ENCODE assay signal across 8 mouse cellular contexts in the genomic region with DNA sequence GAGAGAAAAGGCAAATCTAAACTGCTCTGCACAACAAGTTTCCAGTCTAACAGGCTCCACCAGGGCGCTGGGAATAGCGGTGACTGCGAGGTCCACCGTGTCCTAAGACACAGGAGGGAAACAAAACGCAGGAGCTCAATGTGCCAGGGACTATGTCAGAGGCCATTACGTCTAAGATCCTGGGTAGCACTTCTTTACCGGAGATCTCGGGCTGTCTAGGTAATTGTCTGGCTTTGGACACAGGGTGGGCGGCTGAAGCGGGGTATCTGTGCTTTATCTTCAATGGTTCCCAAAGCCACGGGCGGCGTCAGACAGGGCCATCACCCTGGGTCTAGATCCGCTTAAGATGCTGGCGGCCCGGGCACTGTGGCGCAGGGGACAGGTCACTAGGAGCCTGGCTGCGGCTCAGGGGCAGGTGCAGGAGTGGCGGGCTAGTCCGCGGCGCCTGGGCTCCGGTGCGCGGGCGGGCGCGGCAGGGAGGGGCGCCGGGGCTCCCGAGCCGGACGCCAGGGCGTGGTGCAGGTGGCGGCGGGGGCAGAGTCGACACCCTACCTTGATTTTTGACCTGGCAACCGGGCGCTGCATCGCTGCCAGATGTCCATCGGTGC. TPM values are rescaled to one million over a fixed set of nuclear protein-coding genes. Genes with fewer than 3 reads are reported as not detected.
DNase-seq lines count a peak whose midpoint lies in the region; ATAC-seq and TF ChIP-seq lines count a peak whose summit lies in the region.

No protein-coding gene starts in this region.

- no peak overlapping the region; the same call in 1 of the 2 replicates for H3K9ac ChIP-seq in embryonic facial prominence, embryonic 11.5 days (replicated peaks; ENCODE audit: low read length)
- H3K9ac ChIP-seq in hindbrain, embryonic 16.5 days (ENCODE audit: low read depth, low read length), result peak overlapping the region; percentile 46
- peak overlapping the region; percentile 32; the same call in 1 of the 2 replicates for H3K9ac ChIP-seq in lung, postnatal 0 days (replicated peaks; ENCODE audit: low read depth)
- peak overlapping the region; percentile 54 for H3K9ac ChIP-seq in stomach, embryonic 16.5 days (ENCODE audit: low read length)

- H3K4me1 ChIP-seq in embryonic facial prominence, embryonic 11.5 days (ENCODE audit: control insufficient read depth, insufficient read depth, low read length), result peaks cover 9% of the 10 kb centered on the region
- H3K4me1 ChIP-seq in hindbrain, embryonic 16.5 days (ENCODE audit: control insufficient read depth, insufficient read depth, low read depth, low read length), result peaks cover 29% of the 10 kb centered on the region
- H3K4me1 ChIP-seq in lung, postnatal 0 days (ENCODE audit: insufficient read depth, low read depth, low read length), result peaks cover 5% of the 10 kb centered on the region; the same call in 1 of the 2 replicates
- peaks cover 11% of the 10 kb centered on the region; the same call in 1 of the 2 replicates for H3K4me1 ChIP-seq in stomach, embryonic 16.5 days (ENCODE audit: control insufficient read depth, insufficient read depth, low read length)

- under 1% methylated on average over 37 of the region's 41 CpGs for WGBS in embryonic facial prominence, embryonic 11.5 days
- WGBS in hindbrain, embryonic 16.5 days, result 1% methylated on average over 29 of the region's 41 CpGs
- 2% methylated on average over 40 of the region's 41 CpGs for WGBS in lung, postnatal 0 days
- 2% methylated on average over 38 of the region's 41 CpGs for WGBS in stomach, embryonic 16.5 days

- no peaks in the 10 kb centered on the region for H3K9me3 ChIP-seq in embryonic facial prominence, embryonic 11.5 days (replicated peaks; ENCODE audit: control insufficient read depth, low read length)
- H3K9me3 ChIP-seq in hindbrain, embryonic 16.5 days (ENCODE audit: control insufficient read depth, low read length), result no peaks in the 10 kb centered on the region
- H3K9me3 ChIP-seq in lung, postnatal 0 days (ENCODE audit: low read length), result no peaks in the 10 kb centered on the region
- H3K9me3 ChIP-seq in stomach, embryonic 16.5 days (replicated peaks; ENCODE audit: control insufficient read depth, low read length), result no peaks in the 10 kb centered on the region

- peak; percentile 24 for DNase-seq in right cerebral cortex, adult 18-20 months
- DNase-seq in right cerebral cortex, postnatal 4 days, result no peak
- DNase-seq in embryonic facial prominence, embryonic 11.5 days (ENCODE audit: low spot score), result peak; percentile 30
- DNase-seq in lung, postnatal 0 days (ENCODE audit: low spot score), result peak; percentile 21

- H3K36me3 ChIP-seq in embryonic facial prominence, embryonic 11.5 days (replicated peaks; ENCODE audit: control insufficient read depth, insufficient read depth, low read depth, low read length), result no peaks in the 10 kb centered on the region
- no peaks in the 10 kb centered on the region for H3K36me3 ChIP-seq in hindbrain, embryonic 16.5 days (ENCODE audit: control insufficient read depth, insufficient read depth, low read length)
- no peaks in the 10 kb centered on the region for H3K36me3 ChIP-seq in lung, postnatal 0 days (ENCODE audit: insufficient read depth, low read length)
- H3K36me3 ChIP-seq in stomach, embryonic 16.5 days (ENCODE audit: control insufficient read depth, insufficient read depth, low read length), result no peaks in the 10 kb centered on the region

- TF ChIP-seq EP300 in lung, postnatal 0 days (IDR thresholded peaks at IDR 0.05), result no peak

- TF ChIP-seq CTCF in lung, postnatal 0 days (IDR thresholded peaks at IDR 0.05), result no peak

- H3K4me3 ChIP-seq in embryonic facial prominence, embryonic 11.5 days (ENCODE audit: low read depth, low read length), result peak overlapping the region; percentile 48
- peak overlapping the region; percentile 52 for H3K4me3 ChIP-seq in hindbrain, embryonic 16.5 days (ENCODE audit: low read length)
- peak overlapping the region; percentile 63 for H3K4me3 ChIP-seq in lung, postnatal 0 days (ENCODE audit: low read depth, low read length)
- H3K4me3 ChIP-seq in stomach, embryonic 16.5 days (replicated peaks; ENCODE audit: low read length), result peak overlapping the region; percentile 57

- no peak for ATAC-seq in embryonic facial prominence, embryonic 11.5 days (replicated peaks; ENCODE audit: insufficient number of reproducible peaks, low FRiP score, low TSS enrichment, low read depth)
- ATAC-seq in hindbrain, embryonic 16.5 days, result no peak
- ATAC-seq in lung, postnatal 0 days, result peak; percentile 61
- peak; percentile 50; the same call in 1 of the 2 replicates for ATAC-seq in stomach, embryonic 16.5 days (ENCODE audit: insufficient read depth, low FRiP score)
- no peak for ATAC-seq in CD4-positive, CD25-positive, alpha-beta regulatory T cell, adult 4 months
- no peak for ATAC-seq in inflammation-experienced regulatory T-cells, adult 6 months

- H3K27me3 ChIP-seq in embryonic facial prominence, embryonic 11.5 days (ENCODE audit: control insufficient read depth, insufficient read depth, low read length), result peaks cover 44% of the 10 kb centered on the region
- peaks cover 51% of the 10 kb centered on the region for H3K27me3 ChIP-seq in hindbrain, embryonic 16.5 days (replicated peaks; ENCODE audit: control insufficient read depth, insufficient read depth, low read length)
- peaks cover 27% of the 10 kb centered on the region for H3K27me3 ChIP-seq in lung, postnatal 0 days (replicated peaks; ENCODE audit: insufficient read depth, low read length)
- H3K27me3 ChIP-seq in stomach, embryonic 16.5 days (ENCODE audit: control insufficient read depth, insufficient read depth, low read length), result peaks cover 28% of the 10 kb centered on the region

- H3K4me2 ChIP-seq in embryonic facial prominence, embryonic 11.5 days (ENCODE audit: low read depth, low read length), result peak overlapping the region; percentile 85
- peak overlapping the region; percentile 95 for H3K4me2 ChIP-seq in hindbrain, embryonic 16.5 days (ENCODE audit: low read length)
- H3K4me2 ChIP-seq in lung, postnatal 0 days (replicated peaks; ENCODE audit: low read depth, low read length), result peak overlapping the region; percentile 96
- peak overlapping the region; percentile 66 for H3K4me2 ChIP-seq in stomach, embryonic 16.5 days (ENCODE audit: low read depth, low read length)

- no peak overlapping the region for H3K27ac ChIP-seq in embryonic facial prominence, embryonic 11.5 days (replicated peaks; ENCODE audit: low read depth, low read length)
- no peak overlapping the region for H3K27ac ChIP-seq in hindbrain, embryonic 16.5 days (ENCODE audit: low read depth, low read length)
- no peak overlapping the region for H3K27ac ChIP-seq in lung, postnatal 0 days (ENCODE audit: low read length)
- peak overlapping the region; percentile 26 for H3K27ac ChIP-seq in stomach, embryonic 16.5 days (ENCODE audit: low read length)

RNA-seq across cellular contexts. Expression of a gene that starts 1.5 kb away (rescaled TPM):
- 0.53 and 0.63 TPM in 2 replicates for polyA plus RNA-seq in embryonic facial prominence, embryonic 11.5 days (2014; fragmentation: Nextera tagmentation; extraction: Ambion mirVana)
- polyA plus RNA-seq in hindbrain, embryonic 16.5 days (2015; fragmentation: Nextera tagmentation; extraction: Ambion mirVana), result 0.10 TPM in 1 of 2 replicates, not detected in the other
- polyA plus RNA-seq in lung, postnatal 0 days (2015; fragmentation: Nextera tagmentation; extraction: Ambion mirVana), result 3.9 and 4.0 TPM in 2 replicates
- polyA plus RNA-seq in stomach, embryonic 16.5 days (2015; fragmentation: Nextera tagmentation; extraction: Ambion mirVana), result 3.2 and 3.5 TPM in 2 replicates
- not detected for polyA plus RNA-seq in CD4-positive, CD25-positive, alpha-beta regulatory T cell, adult 4 months (2017; shearing (Covaris generic))
- polyA plus RNA-seq in inflammation-experienced regulatory T-cells, adult 6 months (2017; shearing (Covaris generic)), result not detected

RNA-seq across cellular contexts. Expression of a gene that starts 38.3 kb away (rescaled TPM):
- 39.2 and 41.2 TPM in 2 replicates for polyA plus RNA-seq in embryonic facial prominence, embryonic 11.5 days (2014; fragmentation: Nextera tagmentation; extraction: Ambion mirVana)
- polyA plus RNA-seq in hindbrain, embryonic 16.5 days (2015; fragmentation: Nextera tagmentation; extraction: Ambion mirVana), result 23.2 and 29.5 TPM in 2 replicates
- polyA plus RNA-seq in lung, postnatal 0 days (2015; fragmentation: Nextera tagmentation; extraction: Ambion mirVana), result 19.1 and 21.9 TPM in 2 replicates
- polyA plus RNA-seq in stomach, embryonic 16.5 days (2015; fragmentation: Nextera tagmentation; extraction: Ambion mirVana), result 34.6 and 36.9 TPM in 2 replicates
- 10 to 100 TPM; 16.5 to 16.7 TPM for polyA plus RNA-seq in CD4-positive, CD25-positive, alpha-beta regulatory T cell, adult 4 months (2017; shearing (Covaris generic))
- polyA plus RNA-seq in inflammation-experienced regulatory T-cells, adult 6 months (2017; shearing (Covaris generic)), result 10 to 100 TPM; 10.8 to 20.3 (median 15.7) TPM

RNA-seq across cellular contexts. Expression of a gene that starts 38.3 kb away (rescaled TPM):
- not detected in 2 replicates for polyA plus RNA-seq in embryonic facial prominence, embryonic 11.5 days (2014; fragmentation: Nextera tagmentation; extraction: Ambion mirVana)
- polyA plus RNA-seq in hindbrain, embryonic 16.5 days (2015; fragmentation: Nextera tagmentation; extraction: Ambion mirVana), result 1.3 and 2.2 TPM in 2 replicates
- polyA plus RNA-seq in lung, postnatal 0 days (2015; fragmentation: Nextera tagmentation; extraction: Ambion mirVana), result 1.6 and 2.5 TPM in 2 replicates
- 4.0 and 6.8 TPM in 2 replicates for polyA plus RNA-seq in stomach, embryonic 16.5 days (2015; fragmentation: Nextera tagmentation; extraction: Ambion mirVana)
- 1 to 10 TPM in 1 of 2 experiments, not detected in 1; 1.8 TPM for polyA plus RNA-seq in CD4-positive, CD25-positive, alpha-beta regulatory T cell, adult 4 months (2017; shearing (Covaris generic))
- 1 to 10 TPM in 2 of 3 experiments, not detected in 1; 1.4 to 3.2 TPM for polyA plus RNA-seq in inflammation-experienced regulatory T-cells, adult 6 months (2017; shearing (Covaris generic))

RNA-seq across cellular contexts. Expression of a gene that starts 59.8 kb away (rescaled TPM):
- polyA plus RNA-seq in embryonic facial prominence, embryonic 11.5 days (2014; fragmentation: Nextera tagmentation; extraction: Ambion mirVana), result 145 and 148 TPM in 2 replicates
- 68.0 and 72.8 TPM in 2 replicates for polyA plus RNA-seq in hindbrain, embryonic 16.5 days (2015; fragmentation: Nextera tagmentation; extraction: Ambion mirVana)
- 61.2 and 68.5 TPM in 2 replicates for polyA plus RNA-seq in lung, postnatal 0 days (2015; fragmentation: Nextera tagmentation; extraction: Ambion mirVana)
- 106 and 109 TPM in 2 replicates for polyA plus RNA-seq in stomach, embryonic 16.5 days (2015; fragmentation: Nextera tagmentation; extraction: Ambion mirVana)
- polyA plus RNA-seq in CD4-positive, CD25-positive, alpha-beta regulatory T cell, adult 4 months (2017; shearing (Covaris generic)), result 10 to 100 TPM; 57.7 to 79.5 TPM
- polyA plus RNA-seq in inflammation-experienced regulatory T-cells, adult 6 months (2017; shearing (Covaris generic)), result 100 to 1,000 TPM in 2 of 3 experiments, 10 to 100 TPM in 1; 62.1 to 121 (median 102) TPM

RNA-seq across cellular contexts. Expression of a gene that starts 60.0 kb away (rescaled TPM):
- 19.4 and 20.1 TPM in 2 replicates for polyA plus RNA-seq in embryonic facial prominence, embryonic 11.5 days (2014; fragmentation: Nextera tagmentation; extraction: Ambion mirVana)
- 12.4 and 14.9 TPM in 2 replicates for polyA plus RNA-seq in hindbrain, embryonic 16.5 days (2015; fragmentation: Nextera tagmentation; extraction: Ambion mirVana)
- polyA plus RNA-seq in lung, postnatal 0 days (2015; fragmentation: Nextera tagmentation; extraction: Ambion mirVana), result 6.8 and 8.1 TPM in 2 replicates
- polyA plus RNA-seq in stomach, embryonic 16.5 days (2015; fragmentation: Nextera tagmentation; extraction: Ambion mirVana), result 18.3 and 20.0 TPM in 2 replicates
- 10 to 100 TPM in 1 of 2 experiments, 1 to 10 TPM in 1; 7.7 to 13.6 TPM for polyA plus RNA-seq in CD4-positive, CD25-positive, alpha-beta regulatory T cell, adult 4 months (2017; shearing (Covaris generic))
- 10 to 100 TPM in 2 of 3 experiments, 1 to 10 TPM in 1; 8.9 to 13.5 (median 10.4) TPM for polyA plus RNA-seq in inflammation-experienced regulatory T-cells, adult 6 months (2017; shearing (Covaris generic))

Comparison
In these comparisons a context has a peak if more than half of its experiments do, and no peak if none do; other contexts are left out.
1. ATAC-seq: peak in lung, postnatal 0 days (single experiment) and stomach, embryonic 16.5 days (single experiment); none in embryonic facial prominence, embryonic 11.5 days (single experiment), hindbrain, embryonic 16.5 days (single experiment), CD4-positive, CD25-positive, alpha-beta regulatory T cell, adult 4 months (single experiment) and inflammation-experienced regulatory T-cells, adult 6 months (single experiment).
2. Peak in every context shown above with its lines, with median percentiles within 50 percentile points of each other: H3K4me2 ChIP-seq and H3K4me3 ChIP-seq.